Mouse (Mus musculus) neural tube, embryonic 14.5 days (tissue): Measurements from ENCODE around the gene Gphb5. TPM values are rescaled to one million over a fixed set of nuclear protein-coding genes. Genes with fewer than 3 reads are reported as not detected.

Source experiments
- ATAC-seq: fragments of 200-750 bp; cut with Nextera tagmentation; 2 replicates; pipeline ENCODE4 v1.8.0; 2017; ENCODE audit warnings: low read depth, mild to moderate bottlenecking, moderate TSS enrichment, moderate library complexity
- H3K27ac ChIP-seq: fragments of 300-500 bp; sonication (generic); 2 replicates; pipeline ENCODE4 v1.5.1; 2014; ENCODE audit warnings: low read depth, mild to moderate bottlenecking, control low read depth, low read length, moderate library complexity, mixed read lengths
- H3K27me3 ChIP-seq: fragments of 300-500 bp; sonication (generic); 2 replicates; pipeline ENCODE4 v1.6.1; 2014; ENCODE audit warnings: low read length; ENCODE audit not compliant: control insufficient read depth, insufficient read depth
- H3K36me3 ChIP-seq: fragments of 300-500 bp; sonication (generic); 2 replicates; pipeline ENCODE4 v1.6.1; 2014; ENCODE audit warnings: low read length, mixed read lengths; ENCODE audit not compliant: control insufficient read depth, insufficient read depth
- H3K4me1 ChIP-seq: fragments of 300-500 bp; sonication (generic); 2 replicates; pipeline ENCODE4 v1.6.1; 2014; ENCODE audit warnings: low read length; ENCODE audit not compliant: control insufficient read depth, insufficient read depth
- H3K4me2 ChIP-seq: fragments of 300-500 bp; sonication (generic); 2 replicates; pipeline ENCODE4 v1.6.1; 2014; ENCODE audit warnings: mild to moderate bottlenecking, low read depth, low read length, control low read depth
- H3K4me3 ChIP-seq: fragments of 300-500 bp; sonication (generic); 2 replicates; pipeline ENCODE4 v1.5.1; 2014; ENCODE audit warnings: low read depth, low read length, control low read depth, mixed read lengths
- H3K9ac ChIP-seq: fragments of 300-500 bp; sonication (generic); replicated peaks from 2 replicates; pipeline ENCODE4 v1.6.1; 2014; ENCODE audit warnings: low read depth, mild to moderate bottlenecking, control low read depth, low read length, mixed read lengths
- H3K9me3 ChIP-seq: fragments of 300-500 bp; sonication (generic); 2 replicates; pipeline ENCODE4 v1.6.1; 2016; ENCODE audit warnings: low read length; ENCODE audit not compliant: control insufficient read depth
- WGBS: fragments of 180-500 bp; shearing (Covaris S2); extraction: QIAGEN DNeasy Blood & Tissue Kit; methylation state at CpG from one replicate; pipeline ENCODE4 v1.1.7; 2014; 5-methylcytosine and 5-hydroxymethylcytosine counted together
- polyA plus RNA-seq: library from polyadenylated mRNA; unstranded; fragments of >200 nt; fragmentation: Nextera tagmentation; extraction: Ambion mirVana; gene quantifications from 2 replicates; pipeline ENCODE4 v1.2.1, GENCODE M21; 2014

The Gphb5 gene
- polyA plus RNA-seq, 1 experiment from 2014 or later = not detected

DNA sequence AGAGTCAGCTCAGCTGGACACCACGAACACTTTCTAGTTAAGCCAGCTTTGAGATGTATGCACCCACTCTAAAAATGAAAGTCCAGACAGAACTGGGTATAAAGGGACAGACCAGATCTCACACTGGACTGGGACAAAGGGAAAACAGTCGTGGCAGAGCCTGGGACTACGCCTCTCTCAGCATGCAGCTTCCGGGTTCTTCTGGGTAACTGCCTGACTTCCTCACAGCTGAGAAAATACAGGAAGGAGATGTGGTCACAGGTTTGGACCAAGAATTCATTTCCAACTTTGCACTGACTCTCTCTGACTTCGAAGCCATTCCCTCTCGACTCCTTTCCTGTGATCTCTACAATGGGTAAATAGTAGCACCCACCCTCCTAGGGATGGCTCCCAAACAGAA is 1.6 kb downstream of the Gphb5 start:
- Histone ChIP-seq H3K4me1 (no peaks in the 10 kb centered on the region), H3K36me3 (no peaks in the 10 kb centered on the region), H3K27ac (no peak overlapping the region), H3K27me3 (no peaks in the 10 kb centered on the region), H3K9me3 (no peaks in the 10 kb centered on the region), H3K9ac (no peak overlapping the region), H3K4me3 (no peak overlapping the region), H3K4me2 (no peak overlapping the region)
- 75% methylated on average over 6 of the region's 6 CpGs for WGBS
- no peak for ATAC-seq

DNA sequence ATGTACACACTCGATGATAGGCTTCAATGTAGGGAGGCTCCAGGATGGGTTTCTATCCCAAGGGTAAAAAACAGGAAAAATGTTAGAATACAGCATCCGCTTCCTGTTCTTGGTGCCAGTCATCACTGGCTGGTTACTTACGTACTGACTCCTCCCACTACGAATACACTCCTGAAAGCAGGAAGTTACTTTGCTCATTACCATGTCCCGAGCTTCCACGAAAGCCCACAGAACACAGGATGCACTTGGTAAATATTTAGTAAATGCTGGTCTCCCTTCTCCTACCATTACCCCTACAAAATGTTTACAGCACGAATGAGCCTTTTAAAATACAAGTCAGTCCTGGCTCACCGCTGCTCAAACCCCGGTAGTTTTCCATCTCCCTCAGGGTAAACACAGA is 3.6 kb downstream of the Gphb5 start:
- Histone ChIP-seq H3K9me3 (no peaks in the 10 kb centered on the region), H3K9ac (no peak overlapping the region), H3K4me1 (no peaks in the 10 kb centered on the region), H3K27ac (no peak overlapping the region), H3K27me3 (no peaks in the 10 kb centered on the region), H3K36me3 (no peaks in the 10 kb centered on the region), H3K4me2 (no peak overlapping the region), H3K4me3 (no peak overlapping the region)
- ATAC-seq = no peak
- WGBS = 78% methylated on average over 9 of the region's 9 CpGs

DNA sequence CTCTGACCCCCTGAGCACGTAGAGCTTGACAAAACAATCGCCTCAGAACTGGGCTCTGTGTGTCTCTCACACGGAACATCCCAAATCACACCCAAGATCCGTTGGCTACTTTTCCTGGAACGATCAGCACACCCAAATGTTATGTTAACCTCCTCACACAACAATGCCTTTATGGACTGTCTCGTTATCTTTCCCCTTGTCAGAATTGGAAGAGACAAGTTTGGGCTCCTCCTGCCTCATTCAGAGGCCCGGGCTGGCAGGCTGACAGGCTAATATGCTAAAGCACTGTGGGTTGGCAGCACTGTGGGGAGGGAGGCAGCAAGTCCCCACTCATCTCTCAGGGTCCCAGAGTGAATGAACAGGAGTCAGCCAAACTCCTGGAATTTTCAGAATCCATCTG is 19.5 kb downstream of the Gphb5 start:
- no peaks in the 10 kb centered on the region for H3K9me3 ChIP-seq
- H3K4me3 ChIP-seq = no peak overlapping the region
- H3K4me2 ChIP-seq = no peak overlapping the region
- no peaks in the 10 kb centered on the region for H3K36me3 ChIP-seq
- H3K27ac ChIP-seq = no peak overlapping the region
- no peak overlapping the region for H3K9ac ChIP-seq
- no peaks in the 10 kb centered on the region for H3K27me3 ChIP-seq
- WGBS = 46% methylated on average over 7 of the region's 7 CpGs
- no peaks in the 10 kb centered on the region for H3K4me1 ChIP-seq
- ATAC-seq = no peak

GRCm38 (mm10) chr12:75396616-75397015 is 20.0 kb downstream of the Gphb5 start:
- no peak overlapping the region for H3K9ac ChIP-seq
- no peaks in the 10 kb centered on the region for H3K27me3 ChIP-seq
- no peak overlapping the region for H3K27ac ChIP-seq
- no peaks in the 10 kb centered on the region for H3K36me3 ChIP-seq
- no peak for ATAC-seq
- H3K4me1 ChIP-seq = no peaks in the 10 kb centered on the region
- no peak overlapping the region for H3K4me2 ChIP-seq
- 59% methylated on average over 3 of the region's 3 CpGs for WGBS
- no peak overlapping the region for H3K4me3 ChIP-seq
- no peaks in the 10 kb centered on the region for H3K9me3 ChIP-seq

DNA sequence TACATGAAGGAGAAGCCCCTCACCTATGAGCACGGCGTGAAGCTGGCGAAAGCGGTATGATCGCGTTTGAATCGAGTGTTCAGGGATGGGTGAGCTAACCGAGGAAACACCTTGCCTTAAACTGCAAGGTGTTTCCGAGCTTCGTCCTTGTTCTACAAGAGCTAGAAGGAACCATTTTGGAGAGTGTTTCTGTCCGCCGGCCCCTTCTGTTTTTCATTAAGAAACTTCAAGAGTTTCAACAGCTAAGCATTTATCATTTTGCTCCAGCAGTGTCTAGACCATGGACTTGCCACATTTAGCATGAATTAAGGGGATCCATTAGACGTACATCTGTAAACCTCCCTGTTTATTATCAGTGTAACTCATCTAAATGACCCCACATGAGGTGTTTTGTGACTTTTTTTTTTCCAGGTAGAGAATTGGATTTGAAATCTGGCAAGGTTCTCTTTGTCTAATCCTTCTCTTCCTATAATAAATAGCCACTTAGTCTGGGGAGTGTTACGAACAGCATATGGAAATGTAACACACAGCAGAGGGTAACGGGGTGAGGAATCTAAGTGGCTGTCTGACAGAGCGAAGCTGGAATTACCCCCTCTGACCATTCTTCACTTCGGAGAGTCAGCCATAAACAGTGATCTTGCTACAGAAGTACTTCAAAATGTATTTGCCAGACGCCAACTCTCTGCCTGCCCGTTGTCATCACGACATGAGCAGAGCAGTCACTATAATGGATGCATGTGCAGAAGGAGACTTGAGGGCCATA is 22.4 kb downstream of the Gphb5 start:
- ATAC-seq = no peak
- Histone ChIP-seq H3K27ac (no peak overlapping the region), H3K9me3 (no peaks in the 10 kb centered on the region), H3K4me3 (no peak overlapping the region), H3K4me1 (no peaks in the 10 kb centered on the region), H3K36me3 (no peaks in the 10 kb centered on the region), H3K9ac (no peak overlapping the region), H3K4me2 (no peak overlapping the region), H3K27me3 (no peaks in the 10 kb centered on the region)
- 83% methylated on average over 20 of the region's 20 CpGs for WGBS

DNA sequence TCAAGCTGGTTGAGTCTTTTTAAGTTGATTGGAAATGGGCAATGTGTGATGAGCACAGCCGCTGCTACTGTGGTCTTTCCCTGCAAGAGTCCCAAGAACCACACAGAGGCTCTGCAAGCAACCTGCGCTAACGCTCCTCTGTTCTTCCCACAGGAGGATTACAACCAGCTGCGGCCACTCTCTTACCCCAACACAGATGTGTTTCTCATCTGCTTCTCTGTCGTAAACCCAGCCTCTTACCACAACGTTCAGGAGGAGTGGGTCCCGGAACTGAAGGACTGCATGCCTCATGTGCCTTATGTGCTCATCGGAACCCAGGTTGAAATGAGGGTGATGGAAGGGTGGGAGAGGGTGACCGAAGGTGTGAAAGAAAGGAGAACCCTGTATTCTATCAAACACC is 25.1 kb downstream of the Gphb5 start:
- Histone ChIP-seq H3K4me1 (no peaks in the 10 kb centered on the region), H3K27ac (no peak overlapping the region), H3K4me2 (no peak overlapping the region), H3K9me3 (no peaks in the 10 kb centered on the region), H3K4me3 (no peak overlapping the region), H3K9ac (no peak overlapping the region), H3K27me3 (no peaks in the 10 kb centered on the region), H3K36me3 (no peaks in the 10 kb centered on the region)
- ATAC-seq = no peak
- WGBS = 73% methylated on average over 9 of the region's 9 CpGs

- ATAC-seq = peak; percentile 65; the same call in 1 of the 2 replicates
- 41% methylated on average over 20 of the region's 20 CpGs for WGBS
- Histone ChIP-seq H3K4me3 (peak overlapping the region; percentile 12; the same call in 1 of the 2 replicates), H3K9ac (no peak overlapping the region), H3K9me3 (no peaks in the 10 kb centered on the region), H3K4me2 (peak overlapping the region; percentile 40), H3K36me3 (no peaks in the 10 kb centered on the region), H3K27me3 (no peaks in the 10 kb centered on the region), H3K4me1 (no peaks in the 10 kb centered on the region), H3K27ac (no peak overlapping the region)
These were observed 27.1 kb downstream of the Gphb5 start for GRCm38 (mm10) chr12:75389308-75390135.

GRCm38 (mm10) chr12:75388521-75388920 is 28.1 kb downstream of the Gphb5 start:
- Histone ChIP-seq H3K9me3 (no peaks in the 10 kb centered on the region), H3K4me2 (no peak overlapping the region), H3K4me1 (no peaks in the 10 kb centered on the region), H3K27ac (no peak overlapping the region), H3K4me3 (no peak overlapping the region), H3K27me3 (no peaks in the 10 kb centered on the region), H3K36me3 (no peaks in the 10 kb centered on the region), H3K9ac (no peak overlapping the region)
- no peak for ATAC-seq
- 93% methylated on average over 9 of the region's 9 CpGs for WGBS

GRCm38 (mm10) chr12:75387846-75388245 is 28.7 kb downstream of the Gphb5 start:
- ATAC-seq = no peak
- H3K4me1 ChIP-seq = no peaks in the 10 kb centered on the region
- 94% methylated on average over 15 of the region's 15 CpGs for WGBS
- H3K27me3 ChIP-seq = no peaks in the 10 kb centered on the region
- no peak overlapping the region for H3K4me2 ChIP-seq
- H3K9ac ChIP-seq = no peak overlapping the region
- no peaks in the 10 kb centered on the region for H3K9me3 ChIP-seq
- no peaks in the 10 kb centered on the region for H3K36me3 ChIP-seq
- H3K4me3 ChIP-seq = no peak overlapping the region
- H3K27ac ChIP-seq = no peak overlapping the region
